Mouse (Mus musculus) hindbrain, embryonic 16.5 days (tissue): Measurements from ENCODE around the gene Pigb. TPM values are rescaled to one million over a fixed set of nuclear protein-coding genes. Genes with fewer than 3 reads are reported as not detected.

Experiments used
- ATAC-seq: fragments of 200-750 bp; cut with Nextera tagmentation; 2 replicates; pipeline ENCODE4 v1.8.0; 2017; ENCODE audit warnings: moderate TSS enrichment, moderate library complexity
- H3K27ac ChIP-seq: fragments of 300-500 bp; sonication (generic); 2 replicates; pipeline ENCODE4 v1.5.1; 2014; ENCODE audit warnings: low read depth, mild to moderate bottlenecking, control low read depth, low read length, moderate library complexity
- H3K27me3 ChIP-seq: fragments of 300-500 bp; sonication (generic); replicated peaks from 2 replicates; pipeline ENCODE4 v1.6.1; 2014; ENCODE audit warnings: low read length; ENCODE audit not compliant: control insufficient read depth, insufficient read depth
- H3K36me3 ChIP-seq: fragments of 300-500 bp; sonication (generic); 2 replicates; pipeline ENCODE4 v1.6.1; 2014; ENCODE audit warnings: mild to moderate bottlenecking, low read length, moderate library complexity, mixed read lengths; ENCODE audit not compliant: control insufficient read depth, insufficient read depth
- H3K4me1 ChIP-seq: fragments of 300-500 bp; sonication (generic); 2 replicates; pipeline ENCODE4 v1.6.1; 2014; ENCODE audit warnings: low read depth, low read length; ENCODE audit not compliant: control insufficient read depth, insufficient read depth
- H3K4me2 ChIP-seq: fragments of 300-500 bp; sonication (generic); 2 replicates; pipeline ENCODE4 v1.6.1; 2014; ENCODE audit warnings: mild to moderate bottlenecking, low read length, control low read depth, moderate library complexity
- H3K4me3 ChIP-seq: fragments of 300-500 bp; sonication (generic); 2 replicates; pipeline ENCODE4 v1.5.1; 2014; ENCODE audit warnings: mild to moderate bottlenecking, low read length, control low read depth, moderate library complexity
- H3K9ac ChIP-seq: fragments of 300-500 bp; sonication (generic); 2 replicates; pipeline ENCODE4 v1.6.1; 2014; ENCODE audit warnings: low read depth, mild to moderate bottlenecking, control low read depth, low read length, moderate library complexity
- H3K9me3 ChIP-seq: fragments of 300-500 bp; sonication (generic); 2 replicates; pipeline ENCODE4 v1.6.1; 2014; ENCODE audit warnings: mild to moderate bottlenecking, low read length, moderate library complexity; ENCODE audit not compliant: control insufficient read depth
- WGBS: fragments of 180-500 bp; shearing (Covaris S2); extraction: QIAGEN DNeasy Blood & Tissue Kit; methylation state at CpG from one replicate; pipeline ENCODE4 v1.1.7; 2014; 5-methylcytosine and 5-hydroxymethylcytosine counted together
- polyA plus RNA-seq: library from polyadenylated mRNA; unstranded; fragments of >200 nt; fragmentation: Nextera tagmentation; extraction: Ambion mirVana; gene quantifications from 2 replicates; pipeline ENCODE4 v1.2.1, GENCODE M21; 2015

Gene Pigb
- polyA plus RNA-seq, 1 experiment from 2014 or later, result 14.6 TPM

- H3K4me1 ChIP-seq, result no peaks in the 10 kb centered on the region
- H3K9ac ChIP-seq, result no peak overlapping the region
- H3K27ac ChIP-seq, result no peak overlapping the region
- no peak for ATAC-seq
- H3K27me3 ChIP-seq, result no peaks in the 10 kb centered on the region
- 82% methylated on average over 6 of the region's 6 CpGs for WGBS
- H3K4me3 ChIP-seq, result no peak overlapping the region
- peaks cover 27% of the 10 kb centered on the region for H3K36me3 ChIP-seq
- no peaks in the 10 kb centered on the region for H3K9me3 ChIP-seq
- no peak overlapping the region for H3K4me2 ChIP-seq
These were observed 35.1 kb downstream of the Pigb start for GRCm38 (mm10) chr9:73005106-73005505.

GRCm38 (mm10) chr9:73004076-73004475 lies 36.1 kb downstream of the Pigb start:
- Histone ChIP-seq H3K27ac (no peak overlapping the region), H3K4me3 (no peak overlapping the region), H3K4me2 (no peak overlapping the region), H3K9ac (no peak overlapping the region), H3K9me3 (no peaks in the 10 kb centered on the region), H3K36me3 (peaks cover 27% of the 10 kb centered on the region), H3K27me3 (no peaks in the 10 kb centered on the region), H3K4me1 (no peaks in the 10 kb centered on the region)
- no peak for ATAC-seq
- WGBS, result 90% methylated on average over 8 of the region's 8 CpGs

- no peaks in the 10 kb centered on the region for H3K9me3 ChIP-seq
- no peak for ATAC-seq
- H3K4me3 ChIP-seq, result no peak overlapping the region
- H3K4me2 ChIP-seq, result no peak overlapping the region
- peaks cover 25% of the 10 kb centered on the region for H3K36me3 ChIP-seq
- H3K4me1 ChIP-seq, result no peaks in the 10 kb centered on the region
- no peak overlapping the region for H3K27ac ChIP-seq
- WGBS, result 60% methylated on average over 3 of the region's 3 CpGs
- no peaks in the 10 kb centered on the region for H3K27me3 ChIP-seq
- H3K9ac ChIP-seq, result no peak overlapping the region
These were observed 38.0 kb downstream of the Pigb start for GRCm38 (mm10) chr9:73002177-73002576.

- Histone ChIP-seq H3K27ac (no peak overlapping the region), H3K9me3 (no peaks in the 10 kb centered on the region), H3K27me3 (no peaks in the 10 kb centered on the region), H3K4me1 (no peaks in the 10 kb centered on the region), H3K9ac (no peak overlapping the region), H3K4me3 (no peak overlapping the region), H3K36me3 (peaks cover 22% of the 10 kb centered on the region), H3K4me2 (no peak overlapping the region)
- no peak for ATAC-seq
- WGBS, result 90% methylated on average over 13 of the region's 13 CpGs
These were observed 38.7 kb downstream of the Pigb start for GRCm38 (mm10) chr9:73001314-73002011.

GRCm38 (mm10) chr9:73000487-73000886 lies 39.7 kb downstream of the Pigb start:
- H3K4me1 ChIP-seq, result no peaks in the 10 kb centered on the region
- H3K4me2 ChIP-seq, result no peak overlapping the region
- H3K9me3 ChIP-seq, result no peaks in the 10 kb centered on the region
- no peaks in the 10 kb centered on the region for H3K27me3 ChIP-seq
- no peak for ATAC-seq
- H3K36me3 ChIP-seq, result peaks cover 16% of the 10 kb centered on the region
- 74% methylated on average over 2 of the region's 2 CpGs for WGBS
- no peak overlapping the region for H3K9ac ChIP-seq
- H3K27ac ChIP-seq, result no peak overlapping the region
- no peak overlapping the region for H3K4me3 ChIP-seq

- Histone ChIP-seq H3K4me2 (no peak overlapping the region), H3K27me3 (no peaks in the 10 kb centered on the region), H3K4me3 (no peak overlapping the region), H3K27ac (no peak overlapping the region), H3K36me3 (peaks cover 7% of the 10 kb centered on the region), H3K4me1 (no peaks in the 10 kb centered on the region), H3K9ac (no peak overlapping the region), H3K9me3 (no peaks in the 10 kb centered on the region)
- WGBS, result 61% methylated on average over 7 of the region's 7 CpGs
- ATAC-seq, result no peak
These were observed 43.4 kb downstream of the Pigb start for GRCm38 (mm10) chr9:72996806-72997205.

- Histone ChIP-seq H3K4me3 (no peak overlapping the region), H3K36me3 (peaks cover 5% of the 10 kb centered on the region), H3K4me2 (no peak overlapping the region), H3K27ac (no peak overlapping the region), H3K9ac (no peak overlapping the region), H3K27me3 (no peaks in the 10 kb centered on the region), H3K4me1 (no peaks in the 10 kb centered on the region), H3K9me3 (no peaks in the 10 kb centered on the region)
- no peak for ATAC-seq
These were observed 44.0 kb downstream of the Pigb start for GRCm38 (mm10) chr9:72996167-72996566.

- no peak overlapping the region for H3K4me2 ChIP-seq
- no peaks in the 10 kb centered on the region for H3K27me3 ChIP-seq
- H3K27ac ChIP-seq, result no peak overlapping the region
- H3K4me1 ChIP-seq, result no peaks in the 10 kb centered on the region
- no peak for ATAC-seq
- H3K36me3 ChIP-seq, result no peaks in the 10 kb centered on the region
- H3K9me3 ChIP-seq, result no peaks in the 10 kb centered on the region
- 91% methylated on average over 5 of the region's 5 CpGs for WGBS
- H3K4me3 ChIP-seq, result no peak overlapping the region
- no peak overlapping the region for H3K9ac ChIP-seq
These were observed 47.6 kb downstream of the Pigb start for GRCm38 (mm10) chr9:72992576-72992975.

GRCm38 (mm10) chr9:72991420-72991819 lies 48.8 kb downstream of the Pigb start:
- Histone ChIP-seq H3K27me3 (no peaks in the 10 kb centered on the region), H3K4me2 (no peak overlapping the region), H3K9ac (no peak overlapping the region), H3K4me3 (no peak overlapping the region), H3K4me1 (peaks cover 5% of the 10 kb centered on the region), H3K27ac (no peak overlapping the region), H3K36me3 (no peaks in the 10 kb centered on the region), H3K9me3 (no peaks in the 10 kb centered on the region)
- 96% methylated on average over 2 of the region's 2 CpGs for WGBS
- no peak for ATAC-seq

GRCm38 (mm10) chr9:72988706-72989105 lies 51.5 kb downstream of the Pigb start:
- ATAC-seq, result no peak
- Histone ChIP-seq H3K4me2 (no peak overlapping the region), H3K4me3 (no peak overlapping the region), H3K9me3 (no peaks in the 10 kb centered on the region), H3K27ac (no peak overlapping the region), H3K27me3 (no peaks in the 10 kb centered on the region), H3K4me1 (peaks cover 17% of the 10 kb centered on the region), H3K9ac (no peak overlapping the region), H3K36me3 (no peaks in the 10 kb centered on the region)
- WGBS, result 85% methylated on average over 5 of the region's 5 CpGs
